Mouse (Mus musculus) G1E (cell line): Measurements from ENCODE around the gene Cdh18. TPM values are rescaled to one million over a fixed set of nuclear protein-coding genes. Genes with fewer than 3 reads are reported as not detected.
"Not testable (repeated sequence)": the region's sequence is repeated elsewhere in the genome, so short reads cannot be mapped to it uniquely, and the experiment has no call there.

ENCODE experiments used
- ATAC-seq: 2 replicates; pipeline ENCODE4 v1.8.0; 2016; ENCODE audit warnings: mild to moderate bottlenecking; ENCODE audit not compliant: insufficient number of reproducible peaks, poor library complexity, low FRiP score, severe bottlenecking; ENCODE audit errors: extremely low read depth
- DNase-seq: peaks from one replicate; pipeline ENCODE4 v3.0.0; 2012; ENCODE audit warnings: low spot score
- H3K27me3 ChIP-seq: 2 replicates; pipeline ENCODE4 v1.6.1; 2012; ENCODE audit warnings: mild to moderate bottlenecking, low read length, inconsistent platforms; ENCODE audit not compliant: insufficient read depth
- H3K36me3 ChIP-seq: replicated peaks from 2 replicates; pipeline ENCODE3; 2012; ENCODE audit warnings: mild to moderate bottlenecking, inconsistent platforms
- H3K4me1 ChIP-seq: 2 replicates; pipeline ENCODE4 v1.6.1; 2012; ENCODE audit warnings: low read depth, low read length, inconsistent platforms, mixed read lengths; ENCODE audit not compliant: insufficient read depth
- H3K4me3 ChIP-seq: 2 replicates; pipeline ENCODE4 v1.5.1; 2012; ENCODE audit warnings: low read depth, mild to moderate bottlenecking, inconsistent platforms, low read length, moderate library complexity, mixed read lengths
- H3K9me3 ChIP-seq: replicated peaks from 2 replicates; pipeline ENCODE4 v1.6.1; 2012; ENCODE audit warnings: inconsistent platforms
- CTCF ChIP-seq: IDR thresholded peaks from 2 replicates; pipeline ENCODE4 v1.5.1; 2012; ENCODE audit warnings: low read depth, low read length, inconsistent platforms, mixed read lengths
- GATA1 ChIP-seq: IDR thresholded peaks from 2 replicates; pipeline ENCODE4 v1.6.1; 2012; ENCODE audit warnings: borderline replicate concordance, low read length, inconsistent platforms, mixed read lengths
- GATA2 ChIP-seq: IDR thresholded peaks from 2 replicates; pipeline ENCODE4 v1.6.1; 2012; ENCODE audit warnings: low read depth, low read length, inconsistent platforms, borderline replicate concordance
- POLR2AphosphoS5 ChIP-seq: IDR thresholded peaks from 2 replicates; pipeline ENCODE4 v1.6.1; 2012; ENCODE audit warnings: low read depth, low read length, inconsistent platforms; ENCODE audit not compliant: insufficient replicate concordance
- TAL1 ChIP-seq: conservative IDR thresholded peaks from 2 replicates; pipeline ENCODE4 v1.6.1; 2012; ENCODE audit warnings: low read depth, low read length, inconsistent platforms, mixed read lengths
- polyA plus RNA-seq: library from polyadenylated mRNA; stranded (reverse); fragments of >175 nt; gene quantifications from 2 replicates; pipeline ENCODE4 v1.2.3, GENCODE M21; 2012
- total RNA-seq, 2 experiments: library from RNA; stranded (forward) in 1 of 2; stranded (reverse) in 1 of 2; fragments of 200-1000 nt in 1 of 2; fragments of >200 nt in 1 of 2; fragmentation: Nextera tagmentation in 1 of 2; gene quantifications; 2 replicates each; pipeline ENCODE4 v1.2.3; 2014 to 2017

The Cdh18 gene
- total and polyA plus RNA-seq, 3 experiments, result 0.16 TPM; not detected in 2

DNA sequence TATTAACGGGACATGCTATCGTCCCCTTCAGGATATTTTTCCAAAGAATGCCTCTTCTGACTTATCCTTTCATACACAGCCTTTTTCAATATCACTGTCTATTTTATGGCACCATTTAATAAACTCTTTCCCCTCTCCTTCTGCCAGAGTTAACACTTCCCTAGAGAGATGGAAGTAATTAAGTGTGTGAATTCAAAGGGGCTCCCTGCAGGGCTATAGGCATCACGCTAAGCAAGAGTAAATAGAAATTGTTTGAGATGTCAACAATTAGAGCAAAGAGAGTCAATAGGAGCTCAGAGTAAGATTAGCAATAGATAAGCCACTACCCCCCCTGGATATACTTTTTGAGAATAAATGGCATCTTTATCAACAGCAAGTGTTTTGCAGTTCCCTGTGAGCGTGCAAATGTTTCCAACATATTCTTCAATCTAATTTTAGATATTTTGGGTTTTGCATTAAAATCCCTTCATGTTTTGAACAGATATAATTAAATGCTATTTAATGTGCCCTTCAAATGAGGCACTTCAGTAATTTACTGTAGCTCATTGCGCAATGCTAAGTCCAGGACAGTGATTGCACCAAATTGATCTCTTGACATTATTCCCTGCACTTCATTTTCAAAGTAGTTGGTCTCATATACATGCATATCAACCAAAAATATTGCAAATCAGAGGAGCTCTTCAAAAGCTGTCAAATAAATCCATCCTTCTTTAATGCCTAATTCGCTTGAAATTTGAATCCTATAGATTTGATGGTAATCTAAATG is 586.3 kb downstream of the Cdh18 start:
- Histone ChIP-seq H3K4me1 (no peaks in the 10 kb centered on the region), H3K36me3 (no peaks in the 10 kb centered on the region), H3K4me3 (no peak overlapping the region), H3K9me3 (no peaks in the 10 kb centered on the region), H3K27me3 (no peaks in the 10 kb centered on the region)
- ATAC-seq (no peak), DNase-seq (no peak)
- no peak for TF ChIP-seq GATA1
- TF ChIP-seq GATA2, result no peak
- TF ChIP-seq CTCF, result no peak
- no peak for TF ChIP-seq POLR2AphosphoS5
- TF ChIP-seq TAL1, result no peak

DNA sequence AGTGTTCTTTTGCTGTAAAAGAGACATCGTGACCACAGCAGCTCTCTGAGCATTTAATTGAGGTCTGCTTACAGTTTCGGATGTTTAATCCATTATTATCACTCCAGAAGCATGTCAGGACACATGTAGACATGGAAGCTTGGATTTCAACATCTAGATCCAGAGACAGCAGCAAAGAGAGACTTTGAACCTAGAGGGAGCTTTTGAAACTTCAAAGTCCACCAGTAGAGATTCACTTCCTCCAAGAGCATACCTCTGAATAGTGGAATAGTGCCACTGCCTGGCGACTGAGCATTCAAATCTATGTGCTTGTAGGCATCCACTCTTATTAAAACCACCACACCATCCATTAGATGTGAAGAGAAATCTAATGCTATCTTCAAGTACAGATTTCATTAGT is 588.1 kb downstream of the Cdh18 start:
- Histone ChIP-seq H3K4me3 (no peak overlapping the region), H3K36me3 (no peaks in the 10 kb centered on the region), H3K27me3 (no peaks in the 10 kb centered on the region), H3K4me1 (no peaks in the 10 kb centered on the region), H3K9me3 (no peaks in the 10 kb centered on the region)
- DNase-seq (no peak), ATAC-seq (no peak)
- TF ChIP-seq GATA2 (no peak), GATA1 (no peak), TAL1 (no peak), POLR2AphosphoS5 (no peak), CTCF (no peak)

DNA sequence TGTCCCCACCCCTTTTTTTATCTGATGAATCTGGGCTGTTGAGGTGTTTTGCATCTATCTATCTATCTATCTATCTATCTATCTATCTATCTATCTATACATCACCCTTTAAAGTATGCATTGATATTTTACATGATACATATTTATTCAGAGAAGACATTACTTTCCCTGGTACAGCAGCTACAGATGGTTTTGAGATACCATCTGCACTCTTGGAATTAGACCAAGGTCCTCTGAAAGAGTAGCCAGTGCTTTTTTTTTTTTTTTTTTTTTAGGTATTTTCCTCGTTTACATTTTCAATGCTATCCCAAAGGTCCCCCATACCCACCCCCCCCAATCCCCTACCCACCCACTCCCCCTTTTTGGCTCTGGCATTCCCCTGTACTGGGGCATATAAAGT is 594.1 kb downstream of the Cdh18 start:
- H3K4me3 ChIP-seq, ATAC-seq, H3K9me3 ChIP-seq, DNase-seq, H3K27me3 ChIP-seq, H3K4me1 ChIP-seq, H3K36me3 ChIP-seq: not testable (repeated sequence)

DNA sequence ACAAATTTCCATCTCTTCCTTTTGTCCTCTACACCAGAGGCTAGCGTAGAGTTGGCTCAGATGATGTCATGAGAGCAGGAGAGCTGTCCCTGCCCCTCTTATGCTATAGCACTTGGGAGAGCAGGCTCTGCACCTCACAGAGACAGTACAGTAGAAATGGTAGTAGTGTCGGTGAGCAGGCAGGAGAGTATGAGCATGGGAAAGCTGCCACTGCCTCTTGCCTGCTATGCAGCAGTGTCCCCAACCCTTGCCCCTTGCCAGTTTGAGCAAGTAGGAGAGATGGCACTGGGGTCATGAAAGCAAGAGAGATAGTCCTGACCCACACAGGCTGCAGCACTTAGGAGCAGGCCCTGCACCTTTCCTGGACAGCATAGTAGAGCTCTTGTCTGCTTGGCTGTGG is 607.1 kb downstream of the Cdh18 start:
- H3K9me3 ChIP-seq, result 0 out of 2 replicates have a peak, but pooled peaks cover 2% of the 10 kb centered on the region
- no peak for ATAC-seq
- H3K4me3 ChIP-seq, result no peak overlapping the region

DNA sequence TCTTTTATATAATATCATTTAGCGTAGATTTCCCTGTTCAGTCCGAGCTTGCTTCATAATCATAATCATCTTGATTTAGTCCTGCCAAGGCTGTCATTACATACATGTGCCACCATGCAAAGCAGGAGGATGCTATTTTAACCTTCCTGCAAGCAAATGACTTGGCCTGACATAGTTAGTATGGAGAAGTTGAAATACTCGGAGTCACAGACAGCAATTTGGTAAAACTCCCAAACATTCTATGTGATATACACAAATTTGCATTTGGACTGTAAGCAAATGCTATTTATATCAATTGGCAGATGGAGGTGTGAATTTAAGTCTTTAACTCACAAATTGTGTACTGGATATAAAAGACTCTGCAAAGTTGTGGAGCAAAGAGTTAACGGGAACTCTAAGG is 616.0 kb downstream of the Cdh18 start:
- Histone ChIP-seq H3K4me3 (no peak overlapping the region), H3K9me3 (no peaks in the 10 kb centered on the region), H3K4me1 (no peaks in the 10 kb centered on the region), H3K36me3 (no peaks in the 10 kb centered on the region), H3K27me3 (no peaks in the 10 kb centered on the region)
- ATAC-seq (no peak), DNase-seq (no peak)
- TF ChIP-seq TAL1, result no peak
- no peak for TF ChIP-seq GATA1
- no peak for TF ChIP-seq CTCF
- no peak for TF ChIP-seq POLR2AphosphoS5
- TF ChIP-seq GATA2, result no peak

More for the DNA sequence above, 607.1 kb downstream of the Cdh18 start:
- TF ChIP-seq GATA1, result no peak
- no peak for TF ChIP-seq CTCF
- no peak for TF ChIP-seq GATA2
- no peak for TF ChIP-seq TAL1
- no peak for TF ChIP-seq POLR2AphosphoS5
- H3K36me3 ChIP-seq, result no peaks in the 10 kb centered on the region
- DNase-seq, result no peak
- no peaks in the 10 kb centered on the region for H3K4me1 ChIP-seq
- no peaks in the 10 kb centered on the region for H3K27me3 ChIP-seq

DNA sequence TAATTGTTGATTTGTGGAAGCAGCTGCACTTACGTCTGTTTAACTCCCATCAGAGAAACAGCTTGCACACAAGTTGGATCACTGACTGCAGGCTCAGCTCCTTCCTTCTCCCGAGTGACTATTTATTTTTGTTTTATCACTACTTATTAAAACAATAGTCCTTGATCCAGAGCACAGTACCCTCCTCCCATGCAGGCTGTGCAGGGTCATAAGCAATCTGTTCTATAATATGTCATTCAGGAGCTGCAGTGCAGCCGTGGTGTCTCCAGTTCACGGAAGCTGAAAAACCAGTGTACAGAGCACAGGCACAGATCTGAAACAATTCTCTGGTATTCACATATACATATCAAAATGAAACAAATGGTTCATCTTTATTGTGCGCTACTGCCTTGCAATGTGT is 625.8 kb downstream of the Cdh18 start:
- Histone ChIP-seq H3K36me3 (no peaks in the 10 kb centered on the region), H3K9me3 (no peaks in the 10 kb centered on the region), H3K4me1 (no peaks in the 10 kb centered on the region), H3K4me3 (no peak overlapping the region), H3K27me3 (no peaks in the 10 kb centered on the region)
- ATAC-seq (no peak), DNase-seq (no peak)
- TF ChIP-seq GATA1 (no peak), GATA2 (no peak), POLR2AphosphoS5 (no peak), CTCF (no peak), TAL1 (no peak)

DNA sequence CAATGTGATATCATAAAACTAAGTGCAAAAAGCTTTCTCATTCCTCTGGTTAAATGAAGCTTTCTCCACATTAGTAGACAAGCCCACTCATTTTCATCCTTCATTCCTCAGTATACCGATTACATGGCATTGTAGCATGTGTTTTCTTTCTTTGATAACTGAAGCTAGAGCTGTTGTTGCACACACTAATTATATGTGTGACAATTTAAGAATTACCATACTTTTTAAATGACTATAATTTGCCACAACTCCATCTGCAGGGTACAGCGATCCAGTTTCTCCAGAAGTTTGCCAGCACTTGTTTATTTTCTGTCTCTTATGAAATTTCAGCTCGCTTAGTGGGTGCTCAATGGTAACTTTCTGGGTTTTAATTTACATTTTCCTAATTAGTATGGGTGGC is 663.2 kb downstream of the Cdh18 start:
- DNase-seq (no peak), ATAC-seq (no peak)
- Histone ChIP-seq H3K9me3 (no peaks in the 10 kb centered on the region), H3K27me3 (no peaks in the 10 kb centered on the region), H3K4me3 (no peak overlapping the region), H3K4me1 (no peaks in the 10 kb centered on the region), H3K36me3 (no peaks in the 10 kb centered on the region)
- TF ChIP-seq TAL1, result no peak
- TF ChIP-seq GATA1, result no peak
- no peak for TF ChIP-seq CTCF
- TF ChIP-seq POLR2AphosphoS5, result no peak
- TF ChIP-seq GATA2, result no peak
